Mouse (Mus musculus) right cerebral cortex, adult 2 months (tissue): ENCODE results near the gene Wipf1.

Experiments used
- DNase-seq, 2 experiments: peaks; one replicate each; pipeline ENCODE4 v3.0.0; 2021 to 2022; ENCODE audit warnings: low spot score in 2 of 2

Gene Wipf1

GRCm38 (mm10) chr2:73385641-73386355, 143.7 kb downstream of the Wipf1 start:
- peak in 1 of 2 experiments; percentile 34 for DNase-seq

- no peak for DNase-seq
Observed at GRCm38 (mm10) chr2:73385172-73385571, 144.4 kb downstream of the Wipf1 start.

- no peak for DNase-seq
Observed at GRCm38 (mm10) chr2:73380298-73380975, 149.1 kb downstream of the Wipf1 start.

GRCm38 (mm10) chr2:73379656-73380055, 149.9 kb downstream of the Wipf1 start:
- no peak for DNase-seq
